Mouse (Mus musculus) right cerebral cortex, postnatal 14 days (tissue): ENCODE results near the gene Gm29797.

ENCODE experiments used
- DNase-seq: peaks from one replicate; pipeline ENCODE4 v3.0.0; 2022

The Gm29797 gene

GRCm38 (mm10) chr2:181706668-181707067 is 49.8 kb downstream of the Gm29797 start:
- DNase-seq, result no peak
